Mouse (Mus musculus): ENCODE results near the gene Sult6b2.

Gene Sult6b2

GRCm38 (mm10) chr6:142776935-142777334 is 27.4 kb downstream of the Sult6b2 start:
- DNase-seq, result no peak

- DNase-seq, result no peak
Observed at GRCm38 (mm10) chr6:142773566-142773965, 30.7 kb downstream of the Sult6b2 start.

GRCm38 (mm10) chr6:142771643-142772042 is 32.7 kb downstream of the Sult6b2 start:
- DNase-seq, result no peak

GRCm38 (mm10) chr6:142769896-142770295 is 34.4 kb downstream of the Sult6b2 start:
- no peak for DNase-seq

GRCm38 (mm10) chr6:142767305-142767704 is 37.0 kb downstream of the Sult6b2 start:
- no peak for DNase-seq

GRCm38 (mm10) chr6:142764933-142765332 is 39.4 kb downstream of the Sult6b2 start:
- DNase-seq, result no peak

GRCm38 (mm10) chr6:142759633-142760032 is 44.7 kb downstream of the Sult6b2 start:
- no peak for DNase-seq

- DNase-seq, result no peak
Observed at GRCm38 (mm10) chr6:142758562-142758961, 45.7 kb downstream of the Sult6b2 start.

GRCm38 (mm10) chr6:142757976-142758375 is 46.3 kb downstream of the Sult6b2 start:
- DNase-seq, result no peak

- DNase-seq, result no peak
Observed at GRCm38 (mm10) chr6:142757334-142757965, 46.9 kb downstream of the Sult6b2 start.

GRCm38 (mm10) chr6:142756507-142757333 is 47.6 kb downstream of the Sult6b2 start, which contains the start of gene Cmas:
TSS of gene Cmas (plus strand) at chr6:142756686.
- peak; percentile 79 to 90 for DNase-seq

GRCm38 (mm10) chr6:142752331-142753246 is 51.7 kb downstream of the Sult6b2 start:
- peak; percentile 21 for DNase-seq

GRCm38 (mm10) chr6:142751365-142751764 is 52.9 kb downstream of the Sult6b2 start:
- DNase-seq, result no peak

GRCm38 (mm10) chr6:142748057-142748708 is 56.1 kb downstream of the Sult6b2 start:
- no peak for DNase-seq

- DNase-seq, result no peak
Observed at GRCm38 (mm10) chr6:142747165-142747564, 57.1 kb downstream of the Sult6b2 start.

GRCm38 (mm10) chr6:142746765-142747164 is 57.5 kb downstream of the Sult6b2 start:
- no peak for DNase-seq

- no peak for DNase-seq
Observed at GRCm38 (mm10) chr6:142745484-142745883, 58.8 kb downstream of the Sult6b2 start.

- DNase-seq, result no peak
Observed at GRCm38 (mm10) chr6:142743193-142743592, 61.1 kb downstream of the Sult6b2 start.

- DNase-seq, result no peak
Observed at GRCm38 (mm10) chr6:142741763-142742162, 62.5 kb downstream of the Sult6b2 start.

GRCm38 (mm10) chr6:142738637-142739036 is 65.7 kb downstream of the Sult6b2 start:
- DNase-seq, result no peak

GRCm38 (mm10) chr6:142738225-142738624 is 66.1 kb downstream of the Sult6b2 start:
- no peak for DNase-seq

- DNase-seq, result no peak
Observed at GRCm38 (mm10) chr6:142735302-142736005, 68.8 kb downstream of the Sult6b2 start.

Data from spleen, adult 18-20 months (tissue).